Mouse (Mus musculus): Measurements from ENCODE around the gene Bysl. TPM values are rescaled to one million over a fixed set of nuclear protein-coding genes. Genes with fewer than 3 reads are reported as not detected.
A peak's percentile ranks its signal among the peaks of the same experiment; 100 is the strongest.
"Not testable (repeated sequence)": the region's sequence is repeated elsewhere in the genome, so short reads cannot be mapped to it uniquely, and the experiment has no call there.

Gene Bysl
- 10 to 100 TPM; 23.0 to 24.2 TPM for total RNA-seq (2021)
- long read RNA-seq, experiment 1, transcript Bysl-201 (7 exons, 3,854 nt): major isoform, 45 of 49 reads
- long read RNA-seq, experiment 1, partial matches to known transcripts: 2 of 49 reads
- long read RNA-seq, experiment 1, other reads (novel, unspliced or antisense): 2 of 49 reads
- long read RNA-seq, experiment 2, transcript Bysl-201 (7 exons, 3,854 nt): major isoform, 85 of 89 reads
- long read RNA-seq, experiment 2, partial matches to known transcripts: 2 of 89 reads
- long read RNA-seq, experiment 2, other reads (novel, unspliced or antisense): 2 of 89 reads

DNA sequence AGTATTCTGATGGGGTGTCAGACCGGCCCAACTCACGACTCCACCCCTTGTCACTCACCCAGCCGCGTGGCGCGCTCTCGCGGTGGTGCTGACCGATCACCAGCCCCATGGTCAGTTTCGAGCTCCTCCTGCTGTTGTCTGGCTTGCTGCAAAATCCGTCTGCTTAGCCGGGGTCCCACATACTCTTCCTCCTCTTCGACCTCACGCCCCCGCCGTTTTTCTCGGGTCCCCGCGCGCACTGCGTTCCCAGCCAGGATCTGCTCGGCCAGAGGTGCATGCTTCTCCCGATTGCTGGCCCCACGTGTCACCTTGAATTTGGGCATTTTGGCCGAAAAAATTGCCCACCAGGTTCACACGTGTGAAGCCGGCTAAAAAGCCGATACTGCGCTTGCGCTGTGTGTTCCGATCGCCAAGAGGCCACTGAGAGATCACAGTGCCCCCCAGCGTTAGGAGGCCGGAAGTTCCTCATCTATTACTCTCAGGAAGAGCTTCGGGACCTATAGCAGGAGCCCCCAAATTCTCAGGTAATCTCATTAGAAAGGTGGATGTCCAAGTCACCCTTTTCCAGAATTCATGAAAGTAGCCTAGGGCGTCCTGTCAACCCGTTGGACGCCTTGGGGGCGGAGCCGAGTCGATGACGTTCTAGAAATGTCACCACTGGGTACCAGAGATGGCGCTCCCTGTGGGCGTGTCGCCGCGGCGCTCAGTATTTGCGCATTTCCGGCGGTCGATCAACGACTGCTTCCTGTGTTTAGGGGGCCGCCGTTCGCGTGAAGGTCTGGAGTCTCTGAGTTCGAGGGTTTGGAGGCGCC lies at the start of gene Bysl, which contains the start of the genes Med20 and Gm20517:
Gene Bysl, minus strand, starts transcription at position 644 of the 812 bp plus-strand sequence.
Gene Med20, plus strand, starts transcription at position 734 of the 812 bp plus-strand sequence.
Gene Gm20517, plus strand, starts transcription at position 741 of the 812 bp plus-strand sequence.
- DNase-seq (ENCODE audit: low spot score in 2 of 2): peak; percentile 97 to 98

DNA sequence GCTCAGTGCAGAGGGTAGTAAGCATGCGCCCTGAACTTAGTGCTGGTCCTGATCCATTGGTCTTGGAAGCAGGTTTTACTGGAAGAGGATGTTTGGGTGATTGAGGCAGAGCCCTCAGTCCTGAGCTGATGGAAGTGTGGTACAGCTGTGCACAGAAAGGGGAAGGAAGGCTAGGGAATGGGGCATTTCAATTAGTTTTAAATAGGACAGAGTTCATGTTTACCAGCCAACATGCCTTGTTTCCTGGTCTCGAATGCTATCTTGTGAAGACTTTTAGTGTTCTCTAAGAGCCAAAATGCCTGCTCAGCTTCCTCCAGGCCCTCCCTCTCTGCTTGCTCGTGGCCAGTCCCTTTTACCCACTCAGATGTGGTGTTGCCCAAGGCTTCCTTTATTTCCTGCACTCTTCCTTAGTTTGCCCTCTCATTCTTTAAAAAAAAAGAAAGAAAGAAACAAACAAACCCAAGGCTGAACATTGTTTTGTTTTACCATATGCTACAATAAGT lies 47.5 kb upstream of the Bysl start:
- no peak for DNase-seq (ENCODE audit: low spot score in 2 of 2)

DNA sequence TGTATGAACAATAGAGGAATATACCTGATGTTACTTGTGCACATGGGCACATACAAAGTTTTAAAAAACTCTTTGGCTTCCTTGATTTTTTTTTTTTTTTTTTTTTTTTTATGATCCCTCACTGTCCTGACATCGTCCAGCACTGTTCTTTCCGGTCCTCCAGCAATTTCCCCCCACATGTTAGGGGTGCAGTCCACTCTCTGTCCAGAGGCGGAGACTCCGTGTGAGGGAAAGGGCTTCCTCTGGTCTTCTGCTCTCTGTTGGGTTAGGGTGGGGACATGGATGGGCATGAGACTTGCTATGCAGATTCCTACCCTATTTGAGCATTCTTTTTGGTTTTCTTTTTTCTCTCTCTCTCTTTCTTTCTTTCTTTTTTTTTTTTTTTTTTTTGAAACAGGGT lies 46.6 kb upstream of the Bysl start:
- DNase-seq (ENCODE audit: low spot score in 2 of 2): no peak

DNA sequence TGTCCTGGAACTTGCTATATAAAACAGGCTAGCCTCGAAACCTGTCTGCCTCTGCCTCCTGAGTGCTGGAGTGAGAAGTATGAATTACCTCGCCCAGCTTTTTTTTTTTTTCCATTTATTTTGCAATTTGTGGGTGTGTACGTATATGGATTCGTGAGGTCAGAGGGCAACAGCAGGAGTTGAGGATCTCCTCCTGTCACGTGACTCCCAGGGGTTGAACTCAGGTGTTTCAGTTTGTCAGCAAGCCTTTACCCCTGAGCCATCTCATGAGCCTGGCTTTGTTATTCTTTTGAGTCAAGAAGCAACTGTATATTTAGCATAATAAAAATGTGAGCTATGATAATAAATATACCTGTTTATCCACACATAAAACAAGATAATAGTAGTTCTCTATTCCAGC lies 44.4 kb upstream of the Bysl start:
- DNase-seq (ENCODE audit: low spot score in 2 of 2): no peak

DNA sequence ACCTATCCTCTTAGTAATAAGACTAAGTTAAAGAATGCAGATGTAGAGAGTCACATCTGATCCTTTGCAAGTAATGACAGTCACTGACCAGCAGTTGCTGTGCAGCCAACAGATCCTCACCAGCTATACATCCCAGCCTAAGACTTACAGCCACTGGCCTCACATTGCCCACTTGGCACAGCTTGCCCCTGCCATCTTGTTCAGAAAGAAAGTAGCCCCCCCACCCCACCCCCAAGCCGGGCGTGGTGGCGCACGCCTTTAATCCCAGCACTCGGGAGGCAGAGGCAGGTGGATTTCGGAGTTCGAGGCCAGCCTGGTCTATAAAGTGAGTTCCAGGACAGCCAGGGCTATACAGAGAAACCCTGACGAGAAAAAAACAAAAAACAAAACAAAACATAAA lies 43.1 kb upstream of the Bysl start:
- DNase-seq (ENCODE audit: low spot score in 2 of 2): not testable (repeated sequence)

DNA sequence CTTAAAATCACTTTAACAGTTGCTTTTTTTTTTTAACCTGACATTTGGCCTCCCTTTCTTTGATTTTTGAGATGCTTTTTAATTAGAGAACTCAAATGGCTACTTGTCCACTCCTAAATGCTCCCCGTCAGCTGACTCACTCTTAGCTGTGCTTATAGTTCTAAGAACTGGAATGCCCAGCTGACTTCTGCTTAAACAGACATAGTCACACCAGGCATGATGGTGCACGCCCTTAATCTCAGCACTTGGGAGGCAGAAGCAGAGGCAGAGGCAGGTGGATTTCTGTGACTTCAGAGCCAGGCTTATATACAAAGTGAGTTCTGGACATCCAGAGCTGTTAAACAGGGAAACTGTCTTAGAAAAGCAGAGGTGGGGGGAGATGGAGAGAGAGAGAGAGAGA lies 40.7 kb upstream of the Bysl start:
- no peak for DNase-seq (ENCODE audit: low spot score in 2 of 2)

DNA sequence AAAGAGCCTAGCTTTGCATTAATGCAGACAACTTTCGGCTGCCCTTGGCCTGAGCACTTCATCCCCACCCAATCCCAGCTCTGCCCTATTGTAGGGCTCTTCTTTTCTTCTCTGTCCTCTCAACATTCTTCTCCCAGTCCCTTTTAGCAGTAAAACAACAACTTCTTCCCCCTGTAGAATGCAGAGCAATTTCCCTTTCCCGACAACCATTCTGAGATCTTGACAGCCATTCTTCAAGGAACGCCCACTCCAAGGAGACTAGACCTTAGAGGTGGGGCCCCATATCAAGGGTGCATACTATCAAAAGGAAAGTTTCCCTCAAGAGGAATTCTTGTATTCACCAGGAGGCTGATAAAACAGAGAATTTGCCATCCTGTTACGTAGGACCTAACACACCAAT lies 37.7 kb upstream of the Bysl start:
- DNase-seq (ENCODE audit: low spot score in 2 of 2): no peak

DNA sequence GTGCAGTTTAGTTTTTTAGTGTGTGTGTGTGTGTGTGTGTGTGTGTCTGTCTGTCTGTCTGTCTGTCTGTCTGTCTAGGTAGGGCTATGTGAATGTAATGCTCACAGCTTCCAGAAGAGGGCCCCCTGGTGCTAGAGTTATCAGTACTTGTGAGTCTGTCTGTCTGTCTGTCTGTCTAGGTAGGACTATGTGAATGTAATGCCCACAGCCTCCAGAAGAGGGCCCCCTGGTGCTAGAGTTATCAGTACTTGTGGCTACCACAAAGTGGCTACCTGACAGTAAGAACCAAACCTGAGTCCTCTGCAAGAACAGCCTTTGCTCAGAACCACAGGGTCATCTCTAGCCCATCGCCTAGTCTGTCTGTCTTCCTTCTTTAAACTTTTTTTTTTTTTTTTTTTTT lies 35.4 kb upstream of the Bysl start:
- DNase-seq (ENCODE audit: low spot score in 2 of 2): peak; percentile 25 to 43

DNA sequence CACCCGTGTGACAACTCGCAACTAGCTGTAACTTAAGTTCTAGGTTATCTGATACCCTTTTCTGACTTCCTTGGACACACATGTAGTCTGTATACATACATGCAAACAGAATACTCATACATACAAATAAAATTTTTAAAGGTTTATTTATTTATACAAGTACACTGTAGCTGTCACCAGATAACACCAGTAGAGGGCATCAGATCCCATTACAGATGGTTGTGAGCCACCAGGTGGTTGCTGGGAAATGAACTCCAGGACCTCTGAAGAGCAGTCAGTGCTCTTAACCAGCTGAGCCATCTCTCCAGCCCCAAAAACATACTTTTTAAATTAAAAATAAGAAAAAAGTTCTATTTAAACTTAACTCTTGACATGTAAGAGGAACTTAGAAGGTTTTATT lies 31.7 kb upstream of the Bysl start:
- no peak for DNase-seq (ENCODE audit: low spot score in 2 of 2)

DNA sequence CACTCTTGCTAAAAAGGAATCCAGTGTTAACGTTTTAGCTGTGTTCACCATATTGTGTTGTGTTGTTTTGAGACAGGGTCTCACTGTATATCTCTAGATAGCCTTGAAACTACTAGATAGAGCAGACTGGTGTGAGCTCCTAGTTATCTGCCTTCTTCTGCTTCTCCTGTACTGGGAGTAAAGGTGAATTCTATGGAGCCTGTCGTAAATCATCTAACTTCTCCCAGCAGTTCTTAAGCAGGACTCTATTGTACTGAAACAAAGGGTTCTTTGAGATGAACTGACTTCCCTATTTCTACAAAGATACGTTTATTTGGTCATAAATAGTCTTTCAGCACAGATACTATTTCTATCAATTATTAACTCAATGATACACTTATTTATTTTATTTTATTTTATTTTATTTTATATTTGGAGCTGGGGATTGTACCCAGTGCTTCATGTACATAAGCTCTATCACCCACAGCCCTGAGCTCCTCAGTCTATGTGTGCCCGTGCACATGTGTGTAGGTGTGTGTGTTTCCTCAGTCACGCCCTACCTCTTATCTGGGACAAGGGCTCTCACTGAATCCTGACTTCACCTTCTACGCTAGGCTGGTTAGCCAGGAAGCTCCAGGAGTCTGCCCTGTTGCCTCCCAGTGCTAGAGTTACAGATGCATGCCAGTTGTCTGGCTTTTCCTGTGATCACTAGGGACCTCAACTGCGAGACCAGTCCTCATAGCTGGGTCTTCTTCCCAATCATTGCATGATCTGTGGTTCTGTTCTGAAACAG lies 22.9 kb upstream of the Bysl start:
- DNase-seq (ENCODE audit: low spot score in 2 of 2): no peak

DNA sequence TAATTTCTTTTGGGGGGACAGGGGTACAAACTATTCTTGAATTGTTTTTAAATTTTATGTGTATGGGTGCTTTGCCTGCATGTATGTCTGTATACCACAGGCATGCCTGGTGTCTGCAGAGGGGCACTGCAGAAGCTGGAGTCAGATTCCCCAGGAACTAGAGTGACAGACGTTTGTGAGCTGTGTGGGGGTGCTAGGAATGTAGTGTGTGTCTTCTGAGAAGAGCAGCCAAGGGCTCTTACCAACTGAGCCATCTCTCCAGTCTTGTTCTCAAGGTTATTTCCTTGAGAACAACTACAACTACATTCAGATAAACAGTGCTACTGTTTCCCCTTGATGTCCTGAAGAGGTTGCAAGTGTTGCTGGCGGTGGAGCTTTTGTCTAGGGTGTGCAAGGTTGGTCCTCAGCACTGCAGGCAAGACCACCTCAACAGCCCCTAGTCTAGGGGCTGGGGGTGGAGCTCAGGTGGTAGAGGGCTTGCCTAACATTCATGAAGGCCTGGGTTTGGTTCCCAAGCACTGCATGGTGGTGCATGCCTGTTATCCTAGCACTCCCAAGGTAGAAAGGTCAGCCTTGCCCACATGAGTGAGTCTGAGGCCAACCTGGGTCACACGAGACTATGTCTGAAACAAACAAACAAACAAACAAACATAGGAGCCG lies 21.0 kb upstream of the Bysl start:
- no peak for DNase-seq (ENCODE audit: low spot score in 2 of 2)

DNA sequence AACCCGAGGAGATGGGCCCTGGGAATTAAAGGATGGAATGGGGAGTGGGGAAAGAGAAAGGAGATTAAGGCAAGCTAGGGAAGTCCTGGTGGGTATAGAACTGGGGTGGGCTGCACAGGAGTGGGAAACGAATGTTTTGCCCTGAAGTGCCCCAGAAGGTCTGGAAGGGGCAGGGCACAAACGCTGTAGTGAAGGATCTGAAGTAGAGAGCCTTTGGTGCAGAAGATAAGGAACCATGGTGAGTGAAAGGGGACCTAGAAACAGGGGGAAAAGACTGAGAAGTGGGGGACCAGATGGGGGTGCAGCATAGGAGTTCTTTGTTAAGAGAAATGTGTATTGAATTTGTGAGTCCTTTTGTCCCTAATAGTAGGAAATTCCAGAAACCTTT lies 19.4 kb upstream of the Bysl start, which contains the start of gene Usp49:
Gene Usp49, plus strand, starts transcription at position 13 of the 388 bp plus-strand sequence.
- DNase-seq (ENCODE audit: low spot score in 2 of 2): no peak

DNA sequence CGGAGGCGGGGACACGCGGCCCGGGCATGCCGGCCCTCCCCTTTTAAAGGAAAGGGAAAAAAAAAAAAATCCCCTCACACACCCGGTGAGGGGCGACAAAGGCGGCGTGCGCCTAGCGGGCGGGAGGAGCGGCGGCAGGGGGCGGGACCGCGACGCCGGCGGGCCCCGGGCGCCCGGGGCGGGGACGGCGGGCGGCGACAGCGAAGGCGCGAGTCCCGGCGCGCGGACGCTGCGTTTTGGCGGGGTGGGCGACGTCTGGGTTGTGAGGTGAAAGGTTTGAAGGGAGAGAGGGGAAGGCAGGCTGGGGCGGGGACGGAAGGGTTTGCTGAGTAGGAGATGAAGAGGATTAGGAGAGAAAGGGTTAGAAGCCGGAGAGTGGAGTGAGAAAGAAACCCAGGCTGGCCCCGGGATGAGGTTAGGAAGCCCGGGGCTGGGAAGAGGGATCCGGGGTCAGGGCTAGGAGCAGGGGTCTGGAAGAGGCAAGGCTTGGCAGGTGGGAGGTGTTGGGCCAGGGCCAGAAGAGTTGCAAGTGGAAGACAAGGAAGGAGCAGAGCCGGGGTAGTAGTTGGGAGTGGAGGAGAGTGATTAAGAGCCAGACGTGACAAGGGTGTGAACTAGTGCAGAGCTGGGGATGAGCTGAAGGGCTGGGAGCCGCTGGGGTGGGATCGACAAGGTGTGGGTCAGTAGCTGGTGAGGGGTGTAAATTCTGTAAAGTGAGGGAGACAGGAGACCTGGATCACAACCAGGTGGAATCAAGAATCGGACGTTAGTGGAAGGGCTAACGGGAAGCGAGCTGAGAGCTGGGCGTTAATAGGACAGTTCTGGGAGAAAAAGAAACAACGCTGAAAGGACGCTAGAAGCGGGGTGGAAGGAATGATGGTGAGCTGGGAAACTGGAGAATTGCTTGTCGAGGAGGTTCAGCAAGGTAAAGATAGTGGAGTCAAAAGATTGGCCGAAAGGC lies 18.7 kb upstream of the Bysl start:
- no peak for DNase-seq (ENCODE audit: low spot score in 2 of 2)

DNA sequence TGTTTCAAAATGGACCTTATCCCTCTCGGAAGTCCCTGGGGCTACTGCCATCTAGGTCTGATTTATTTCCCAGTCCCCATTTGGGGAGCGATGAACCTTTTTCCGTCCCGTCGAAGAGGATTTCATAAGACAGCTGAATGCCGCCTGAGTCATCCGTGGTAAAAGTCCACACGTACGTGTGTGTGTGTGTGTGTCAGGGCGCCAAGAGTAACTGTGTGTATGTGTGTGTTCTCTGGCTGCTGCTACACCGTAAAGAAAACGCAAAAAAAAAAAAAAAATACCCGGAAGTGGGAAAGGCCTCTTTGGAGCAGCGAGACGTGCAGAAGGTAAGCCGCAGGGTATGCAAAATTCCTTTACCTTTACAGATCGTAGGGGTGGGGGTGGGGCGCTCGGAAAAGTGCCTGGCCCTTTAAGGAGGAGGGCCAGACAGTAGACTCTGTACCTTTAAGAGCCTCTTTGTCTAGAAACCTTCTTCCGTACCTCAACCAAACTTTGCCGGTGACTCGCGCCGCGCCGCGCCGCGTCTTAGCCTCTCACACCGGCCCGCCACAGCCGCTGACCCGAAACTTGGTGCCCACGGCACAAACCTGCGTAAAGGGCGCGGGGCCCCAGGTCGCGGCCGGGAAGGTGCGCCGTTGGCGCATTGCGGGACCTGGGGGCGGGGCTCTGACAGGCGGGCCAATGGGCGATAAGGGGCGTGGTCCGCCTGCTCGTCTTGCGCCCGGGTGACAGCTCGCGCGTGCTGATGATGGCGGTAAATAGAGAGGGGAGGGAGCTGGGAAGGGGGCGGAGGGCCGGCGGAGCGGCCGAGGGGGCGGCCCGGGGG lies 17.8 kb upstream of the Bysl start:
- peak; percentile 90 to 92 for DNase-seq (ENCODE audit: low spot score in 2 of 2)

DNA sequence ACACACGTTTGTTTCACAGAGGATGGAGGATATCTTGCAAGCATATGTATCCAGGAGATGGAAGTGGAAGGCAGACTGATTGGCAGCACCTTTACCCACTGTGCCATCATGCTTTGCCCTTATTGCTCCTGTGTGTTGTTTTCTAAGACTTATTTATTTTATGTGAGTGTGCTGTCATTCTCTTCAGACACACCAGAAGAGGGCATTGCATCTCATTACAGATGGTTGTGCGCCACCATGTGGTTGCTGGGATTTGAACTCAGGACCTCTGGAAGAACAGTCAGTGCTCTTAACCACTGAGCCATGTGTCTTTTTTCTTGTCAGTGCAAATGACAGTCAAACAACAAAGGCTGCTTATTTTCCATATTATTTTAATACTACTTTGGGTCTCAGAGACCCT lies 16.5 kb upstream of the Bysl start:
- no peak for DNase-seq (ENCODE audit: low spot score in 2 of 2)

DNA sequence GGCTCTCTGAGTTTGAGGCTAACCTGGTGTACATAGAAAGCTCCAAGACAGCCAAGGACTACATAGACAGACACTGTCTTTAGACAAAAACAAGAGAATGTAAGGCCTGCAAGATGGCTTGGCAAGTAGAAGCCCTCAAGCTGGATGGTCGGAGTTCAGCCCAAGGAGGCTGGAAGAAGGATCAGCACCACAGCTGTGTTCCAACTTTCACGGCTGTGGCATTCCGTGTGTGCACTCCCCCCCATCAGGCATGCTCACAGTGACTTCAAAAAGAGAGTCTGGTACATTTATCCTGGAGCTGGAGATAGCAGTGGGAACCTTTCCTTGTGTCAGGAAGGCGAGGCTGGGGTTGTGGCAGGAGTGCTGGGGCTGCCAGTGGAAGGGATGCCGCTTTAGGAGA lies 14.7 kb upstream of the Bysl start:
- no peak for DNase-seq (ENCODE audit: low spot score in 2 of 2)

DNA sequence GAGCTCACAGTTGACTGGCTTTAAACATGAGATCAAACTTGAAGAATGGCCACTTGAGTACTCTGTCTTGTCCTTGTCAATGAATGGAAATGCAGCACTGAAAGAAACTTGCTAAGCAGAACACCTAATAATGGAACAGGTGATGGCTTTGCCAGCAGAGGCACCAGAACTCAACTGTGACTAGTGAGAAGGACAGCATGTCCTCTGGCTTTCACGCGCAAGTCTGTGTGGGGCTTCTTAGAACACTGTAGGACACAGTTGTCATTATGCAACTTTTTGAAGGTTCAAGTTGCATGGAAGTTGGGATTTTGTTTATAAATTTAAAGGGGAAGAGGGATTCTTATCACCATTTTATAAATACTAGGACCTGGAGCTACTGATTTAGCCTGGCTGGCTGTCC lies 13.8 kb upstream of the Bysl start:
- no peak for DNase-seq (ENCODE audit: low spot score in 2 of 2)

DNA sequence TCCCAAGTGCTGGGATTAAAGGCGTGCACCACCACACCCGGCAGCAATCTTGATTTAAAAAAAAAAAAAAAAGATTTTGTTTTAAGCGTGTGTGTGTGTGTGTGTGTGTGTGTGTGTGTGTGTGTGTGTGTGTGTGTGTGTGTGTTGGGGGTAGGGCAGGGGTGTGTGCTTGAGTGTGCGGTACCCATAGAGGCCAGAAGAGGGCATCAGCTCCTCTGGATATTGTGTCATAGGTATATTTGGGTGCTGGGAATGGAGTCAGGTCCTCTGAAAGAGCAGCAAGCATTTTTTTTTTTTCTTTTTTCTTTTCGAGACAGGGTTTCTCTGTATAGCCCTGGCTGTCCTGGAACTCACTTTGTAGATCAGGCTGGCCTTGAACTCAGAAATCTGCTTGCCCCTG lies 13.3 kb upstream of the Bysl start:
- DNase-seq (ENCODE audit: low spot score in 2 of 2): not testable (repeated sequence)
